Mouse (Mus musculus): ENCODE data around the gene Klf11. TPM values are rescaled to one million over a fixed set of nuclear protein-coding genes. Genes with fewer than 3 reads are reported as not detected.

Gene Klf11
- polyA plus RNA-seq, 1 experiment from 2014 or later = 10.3 TPM

- Histone ChIP-seq H3K27me3 (replicated peaks; ENCODE audit: low read depth, poor library complexity, severe bottlenecking) (no peaks in the 10 kb centered on the region), H3K4me3 (peak overlapping the region; percentile 91), H3K36me3 (replicated peaks) (peaks cover 53% of the 10 kb centered on the region), H3K9me3 (no peaks in the 10 kb centered on the region), H3K27ac (replicated peaks) (peak overlapping the region; percentile 99), H3K4me1 (peaks cover 54% of the 10 kb centered on the region)
- DNase-seq (ENCODE audit: low spot score) = peak; percentile 48
- 25% methylated on average over 6 of the region's 6 CpGs for WGBS
These were observed 58.3 kb downstream of the Klf11 start for GRCm38 (mm10) chr12:24709409-24709808.

- H3K36me3 ChIP-seq (replicated peaks) = peaks cover 58% of the 10 kb centered on the region
These were observed 58.9 kb downstream of the Klf11 start for GRCm38 (mm10) chr12:24709831-24710508.

GRCm38 (mm10) chr12:24710672-24711071 lies 59.6 kb downstream of the Klf11 start:
- 77% methylated on average over 5 of the region's 5 CpGs for WGBS
- Histone ChIP-seq H3K4me3 (peak overlapping the region; percentile 91), H3K27ac (replicated peaks) (0 out of 2 replicates have a peak overlapping the region, but pooled peaks have one; percentile 7), H3K27me3 (replicated peaks; ENCODE audit: low read depth, poor library complexity, severe bottlenecking) (no peaks in the 10 kb centered on the region), H3K36me3 (replicated peaks) (peaks cover 65% of the 10 kb centered on the region), H3K4me1 (peaks cover 54% of the 10 kb centered on the region), H3K9me3 (no peaks in the 10 kb centered on the region)
- DNase-seq (ENCODE audit: low spot score) = peak; percentile 54

More at GRCm38 (mm10) chr12:24709831-24710508, 58.9 kb downstream of the Klf11 start:
- peak overlapping the region; percentile 91 for H3K4me3 ChIP-seq
- H3K4me1 ChIP-seq = peaks cover 54% of the 10 kb centered on the region
- H3K27ac ChIP-seq (replicated peaks) = peak overlapping the region; percentile 99
- WGBS = 44% methylated on average over 5 of the region's 5 CpGs
- H3K9me3 ChIP-seq = no peaks in the 10 kb centered on the region
- H3K27me3 ChIP-seq (replicated peaks; ENCODE audit: low read depth, poor library complexity, severe bottlenecking) = no peaks in the 10 kb centered on the region
- peak; percentile 81 for DNase-seq (ENCODE audit: low spot score)

Other genes with a start within 250 kb of the Klf11 start
- 29.8 and 32.1 TPM in 2 replicates for gene Taf1b, start 152.9 kb upstream of the Klf11 start, polyA plus RNA-seq (2016; fragmentation: Nextera tagmentation; extraction: Ambion mirVana)
- 0.40 and 0.72 TPM in 2 replicates for gene Grhl1, start 79.0 kb upstream of the Klf11 start, polyA plus RNA-seq (2016; fragmentation: Nextera tagmentation; extraction: Ambion mirVana)
- gene Cys1, start 30.5 kb downstream of the Klf11 start, polyA plus RNA-seq (2016; fragmentation: Nextera tagmentation; extraction: Ambion mirVana) = 0.16 and 0.53 TPM in 2 replicates
- gene Rrm2, start 57.0 kb downstream of the Klf11 start, polyA plus RNA-seq (2016; fragmentation: Nextera tagmentation; extraction: Ambion mirVana) = 640 and 704 TPM in 2 replicates
- 45.0 and 45.7 TPM in 2 replicates for gene Mboat2, start 179.6 kb downstream of the Klf11 start, polyA plus RNA-seq (2016; fragmentation: Nextera tagmentation; extraction: Ambion mirVana)

All from embryonic facial prominence, embryonic 10.5 days (tissue).